Mouse (Mus musculus) right cerebral cortex, adult 18-20 months (tissue): ENCODE measurements around the gene Cfb.
A peak's percentile ranks its signal among the peaks of the same experiment; 100 is the strongest.

Source experiments
- DNase-seq: peaks from one replicate; pipeline ENCODE4 v3.0.0; 2022; ENCODE audit warnings: mixed read lengths

The Cfb gene

DNA sequence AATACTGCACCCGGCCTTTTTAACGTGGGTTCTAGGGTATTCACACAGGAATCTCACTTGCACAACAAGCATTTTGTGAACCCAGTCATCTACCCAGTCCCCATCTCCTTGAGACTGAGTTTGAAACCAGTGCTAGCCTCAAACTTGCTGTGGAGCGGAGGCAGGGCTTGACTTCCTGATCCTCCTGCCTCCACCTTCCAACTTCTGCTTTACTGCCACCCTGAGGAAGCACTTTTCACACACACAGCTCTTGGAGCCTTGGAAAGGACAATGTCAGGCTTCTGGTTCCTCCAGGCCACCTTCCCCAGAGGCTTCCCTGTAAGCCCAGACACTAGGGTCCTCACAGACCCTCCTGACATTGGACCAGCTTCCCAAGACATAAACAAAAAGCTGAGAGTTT lies 21.0 kb upstream of the Cfb start:
- no peak for DNase-seq

GRCm38 (mm10) chr17:34881683-34882310 lies 19.5 kb upstream of the Cfb start, which contains the start of gene Gm20547:
TSS of gene Gm20547 (minus strand) at chr17:34882042.
- DNase-seq = no peak

DNA sequence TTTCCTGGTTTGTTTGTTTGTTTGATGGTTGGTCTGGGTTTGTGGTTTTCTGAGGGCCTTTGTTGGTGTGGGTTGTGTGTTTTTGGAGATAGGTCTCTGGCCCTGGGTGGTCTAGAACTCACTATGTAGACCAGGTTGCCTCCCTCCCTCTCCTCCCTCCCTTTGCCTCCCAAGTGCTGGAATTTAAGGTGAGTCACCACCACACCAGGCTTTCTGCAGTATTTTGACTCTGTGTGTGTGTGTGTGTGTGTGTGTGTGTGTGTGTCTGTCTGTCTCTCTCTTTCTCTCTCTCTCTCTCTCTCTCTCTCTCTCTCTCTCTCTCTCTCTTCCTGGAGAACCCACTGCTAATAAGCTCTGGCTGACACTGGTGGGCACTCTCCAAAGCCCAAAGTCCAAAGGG lies 18.8 kb upstream of the Cfb start:
- DNase-seq = no peak

DNA sequence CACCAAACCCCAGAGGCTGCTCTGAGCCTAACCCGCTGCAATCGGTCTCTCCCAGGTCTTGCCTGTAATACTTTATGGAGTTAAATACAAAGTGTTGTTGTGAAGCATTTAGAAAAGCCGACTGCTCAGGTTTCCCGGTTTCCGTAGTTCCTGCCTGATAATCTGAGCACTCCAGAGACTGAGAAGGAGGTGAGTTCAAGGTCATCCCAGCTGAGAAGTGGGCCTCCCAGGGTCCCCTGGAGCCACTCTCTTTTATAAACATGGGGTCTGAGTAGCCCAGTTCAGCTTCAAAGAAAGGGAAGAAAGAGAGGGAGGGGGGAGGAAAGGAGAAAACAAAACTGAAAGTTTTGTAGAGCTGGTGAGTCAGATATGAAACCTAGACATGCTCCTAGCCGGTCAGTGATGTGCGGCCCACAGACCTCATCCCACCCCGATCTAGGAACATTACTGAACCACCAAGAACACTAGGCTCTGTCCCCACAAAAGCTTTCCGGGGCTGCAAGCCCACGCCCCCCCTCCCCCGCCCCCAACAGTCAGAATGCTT lies 17.1 kb upstream of the Cfb start, which contains the start of gene Zbtb12:
Zbtb12 (plus strand) TSS at position 148 of the 544 bp plus-strand sequence.
- no peak for DNase-seq

- DNase-seq = no peak
Observed at GRCm38 (mm10) chr17:34874321-34874720, 12.0 kb upstream of the Cfb start.

- DNase-seq = no peak
Observed at GRCm38 (mm10) chr17:34865981-34866380, 3.7 kb upstream of the Cfb start.

GRCm38 (mm10) chr17:34861704-34862415 lies 458 bp downstream of the Cfb start:
- DNase-seq = no peak

DNA sequence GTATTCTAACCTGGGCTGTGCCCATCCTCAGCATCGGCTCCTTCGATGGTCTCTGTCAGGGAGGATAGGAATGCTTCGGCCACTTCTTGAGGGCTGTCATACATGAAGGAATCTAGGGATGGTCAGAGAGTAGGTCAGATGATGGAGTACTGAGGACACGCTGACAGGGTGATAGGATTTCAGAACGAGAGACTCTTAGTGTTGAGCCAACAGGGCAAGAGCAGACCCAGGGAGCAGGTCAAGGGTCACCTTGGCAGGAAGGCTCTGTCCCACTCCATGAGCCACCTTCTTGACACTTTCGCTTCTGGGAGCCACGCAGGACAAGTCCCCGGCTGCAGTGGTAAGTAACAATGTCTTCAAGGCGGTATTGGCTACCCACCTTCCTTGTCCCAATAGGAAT lies 1.8 kb downstream of the Cfb start:
- no peak for DNase-seq

DNA sequence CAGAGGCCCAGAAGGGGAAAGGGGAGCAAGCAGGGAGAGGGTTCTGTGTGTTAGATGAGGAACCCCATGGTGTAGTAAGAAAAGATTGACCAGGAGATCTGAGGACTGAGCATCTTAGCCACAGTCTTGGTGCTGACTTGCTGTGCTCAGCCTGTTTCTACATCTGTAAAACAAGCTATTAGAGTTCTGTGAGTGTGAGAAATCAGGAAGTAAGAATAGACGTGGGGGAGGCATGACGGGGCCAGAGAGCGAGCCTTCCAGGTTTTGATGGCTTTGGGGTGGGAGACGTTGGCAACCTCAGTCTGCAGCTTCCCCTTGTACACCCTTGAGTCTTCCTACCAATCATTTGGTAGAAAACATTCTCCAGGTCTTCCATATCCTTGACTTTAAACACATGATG lies 3.6 kb downstream of the Cfb start:
- DNase-seq = no peak

DNA sequence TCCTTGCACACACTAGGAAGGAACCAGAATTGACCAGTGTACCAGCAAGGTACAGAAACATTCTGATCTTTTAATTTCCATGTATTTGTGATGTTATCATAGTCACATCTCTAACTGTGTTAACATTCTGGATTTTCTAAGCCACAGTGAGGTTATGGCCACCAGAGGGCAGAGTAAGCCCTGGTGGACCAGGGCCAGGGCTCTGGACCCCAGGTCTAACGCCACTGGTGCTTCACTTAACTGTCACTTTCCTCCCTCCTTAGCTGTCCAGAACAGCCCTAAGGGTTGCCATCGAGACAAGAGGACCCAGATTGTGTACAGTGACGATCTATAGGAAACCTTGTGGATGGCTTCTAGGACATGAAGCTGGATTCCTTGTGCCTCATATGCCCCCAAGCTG lies 6.5 kb downstream of the Cfb start:
- no peak for DNase-seq

DNA sequence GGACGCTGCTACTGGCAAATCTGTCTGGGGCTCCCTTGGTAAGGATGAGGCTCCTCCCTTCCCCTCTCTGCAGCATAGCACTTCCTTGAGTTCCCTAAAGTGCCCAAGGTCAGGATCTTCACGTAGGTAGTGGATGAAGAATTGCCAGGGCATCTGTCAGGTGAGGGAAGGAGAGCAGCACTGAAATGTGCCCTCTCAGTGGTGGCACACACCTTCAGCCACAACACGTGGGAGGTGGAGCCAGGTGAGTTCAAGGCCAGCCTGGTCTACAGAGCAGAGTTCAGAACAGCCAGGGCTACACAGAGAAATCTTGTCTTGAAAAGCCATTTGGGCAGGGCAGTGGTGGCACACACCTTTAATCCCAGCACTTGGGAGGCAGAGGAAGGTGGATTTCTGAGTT lies 7.6 kb downstream of the Cfb start:
- DNase-seq = no peak

- no peak for DNase-seq
Observed at GRCm38 (mm10) chr17:34853511-34853910, 8.8 kb downstream of the Cfb start.

DNA sequence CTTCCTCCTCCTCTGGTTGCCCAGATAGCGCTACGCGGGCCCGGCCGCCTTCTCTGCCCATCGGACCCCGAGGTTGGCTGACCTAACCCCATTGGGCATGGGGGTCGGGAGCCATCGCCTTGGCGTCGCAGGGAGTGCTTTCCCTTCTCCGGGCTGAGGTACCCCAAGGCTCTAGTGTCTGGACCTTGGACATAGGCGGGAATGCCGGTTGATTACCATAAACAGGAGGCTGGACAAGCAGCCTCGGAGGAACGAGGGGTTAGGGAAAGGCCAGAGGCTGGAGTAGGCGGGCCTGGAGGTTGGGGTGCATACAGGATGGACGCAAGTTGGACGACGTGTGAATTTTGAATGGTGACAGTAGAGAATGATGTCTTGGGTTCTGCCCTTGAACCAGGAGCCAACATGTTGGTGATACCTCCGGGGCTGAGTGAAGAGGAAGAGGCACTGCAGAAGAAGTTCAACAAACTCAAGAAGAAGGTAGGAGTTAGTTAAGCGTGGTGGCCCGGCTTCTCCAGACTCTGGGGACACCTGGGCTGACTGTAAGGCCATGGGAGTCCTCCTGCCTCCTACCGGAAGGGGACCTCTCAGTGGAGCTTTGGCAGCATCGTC lies 11.7 kb downstream of the Cfb start:
- DNase-seq = no peak

DNA sequence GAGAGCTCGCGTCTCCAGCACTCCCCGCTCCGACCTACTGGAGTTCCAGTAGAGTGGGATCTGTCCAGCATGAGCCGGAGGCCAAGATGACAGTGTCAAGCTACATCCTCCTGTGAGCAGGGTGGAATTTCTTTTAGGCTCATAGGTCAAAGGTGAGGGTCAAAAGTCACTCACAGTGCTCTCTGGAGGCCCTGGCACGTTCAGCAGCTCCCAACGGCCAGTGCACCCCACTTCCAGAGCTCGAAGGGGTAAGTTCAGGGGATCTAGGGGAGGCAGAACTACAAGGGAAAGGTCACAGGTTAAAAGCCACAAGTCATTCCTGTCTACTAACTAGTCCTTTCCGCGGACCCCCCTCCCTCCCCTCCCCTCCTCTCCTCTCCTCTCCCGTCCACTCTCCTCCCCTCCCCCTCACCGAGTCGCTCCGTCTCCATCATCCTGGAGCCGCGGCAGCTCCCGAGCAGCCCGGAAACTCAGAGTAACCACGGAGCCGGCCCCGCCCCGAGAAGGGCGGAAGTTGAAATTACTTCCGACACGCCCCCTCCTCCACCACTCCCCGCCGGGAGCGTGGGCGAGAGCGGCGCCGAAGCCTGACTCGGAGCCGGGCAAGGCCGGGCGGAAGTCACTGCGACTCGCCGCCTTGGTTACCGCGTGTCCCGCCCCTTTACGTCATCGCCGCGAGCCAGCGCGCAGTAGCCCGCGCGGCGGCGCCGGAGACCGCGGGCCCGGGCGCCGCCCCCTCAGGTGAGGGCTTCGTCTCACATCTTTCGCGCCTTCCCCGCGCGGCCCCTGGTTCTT lies 12.4 kb downstream of the Cfb start, which contains the start of the genes Skiv2l and Nelfe:
Skiv2l (minus strand) TSS at position 489 of the 795 bp plus-strand sequence.
Nelfe (plus strand) TSS at position 670 of the 795 bp plus-strand sequence.
- peak; percentile 99 for DNase-seq

DNA sequence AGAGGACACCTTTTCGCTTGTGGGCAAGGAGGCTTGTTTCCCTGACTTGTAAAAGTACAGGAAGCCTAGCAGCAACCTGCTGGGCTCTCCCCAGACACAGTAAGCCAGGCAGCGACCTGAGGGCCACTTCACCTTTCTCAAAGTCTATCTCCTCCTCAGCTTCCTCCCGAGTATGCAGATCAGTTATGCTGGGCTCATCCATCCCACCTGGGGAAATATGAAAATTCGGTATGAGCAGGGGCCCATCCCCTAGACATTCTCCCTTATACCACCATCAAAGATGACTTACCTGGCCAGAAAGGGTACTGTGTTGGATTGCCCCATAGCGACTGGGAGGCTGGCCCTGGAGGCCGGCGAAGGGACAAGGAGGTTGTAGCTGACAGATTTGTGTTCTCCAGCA lies 14.7 kb downstream of the Cfb start:
- DNase-seq = no peak

DNA sequence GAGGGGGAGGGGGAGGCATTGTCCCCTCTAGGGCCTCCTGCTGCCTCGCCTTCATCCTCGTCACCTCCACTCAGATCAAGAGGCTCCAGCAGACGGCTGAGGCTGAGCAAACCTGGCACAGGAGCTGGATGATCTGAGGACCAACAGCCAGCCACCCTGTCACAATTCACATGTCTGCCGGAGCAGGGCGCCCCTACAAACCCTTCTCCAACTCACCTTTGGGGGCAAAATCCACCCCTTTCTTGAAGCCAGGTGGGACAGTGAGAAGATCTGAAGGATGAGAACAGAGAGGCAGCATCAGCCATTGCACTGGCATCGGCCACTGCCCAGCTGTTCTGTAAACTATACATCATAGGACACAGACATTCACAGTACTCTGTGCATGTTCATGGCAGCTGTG lies 15.1 kb downstream of the Cfb start:
- no peak for DNase-seq

DNA sequence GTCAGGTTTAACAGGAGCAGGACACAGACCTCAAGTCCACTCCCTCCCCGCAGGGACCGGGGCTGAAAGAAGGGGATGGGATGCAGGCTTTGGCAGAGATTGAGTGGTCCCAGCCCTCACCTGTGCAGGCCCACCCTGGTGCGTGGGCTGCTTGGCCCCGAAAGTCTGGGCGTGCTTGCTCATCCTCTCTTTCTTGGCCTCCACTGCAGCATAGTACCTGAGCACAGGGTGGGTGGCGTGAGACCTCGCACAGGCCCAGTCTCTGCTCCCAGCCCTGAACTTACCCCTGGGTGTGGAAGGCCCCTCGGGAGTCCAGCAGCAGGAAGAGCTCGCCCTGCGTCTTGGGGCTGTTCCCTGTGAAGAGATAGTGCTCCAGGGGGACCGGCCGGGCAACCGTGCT lies 17.4 kb downstream of the Cfb start:
- DNase-seq = no peak

GRCm38 (mm10) chr17:34840736-34841307 lies 21.5 kb downstream of the Cfb start:
- DNase-seq = no peak

GRCm38 (mm10) chr17:34838785-34839184 lies 23.5 kb downstream of the Cfb start:
- DNase-seq = no peak

DNA sequence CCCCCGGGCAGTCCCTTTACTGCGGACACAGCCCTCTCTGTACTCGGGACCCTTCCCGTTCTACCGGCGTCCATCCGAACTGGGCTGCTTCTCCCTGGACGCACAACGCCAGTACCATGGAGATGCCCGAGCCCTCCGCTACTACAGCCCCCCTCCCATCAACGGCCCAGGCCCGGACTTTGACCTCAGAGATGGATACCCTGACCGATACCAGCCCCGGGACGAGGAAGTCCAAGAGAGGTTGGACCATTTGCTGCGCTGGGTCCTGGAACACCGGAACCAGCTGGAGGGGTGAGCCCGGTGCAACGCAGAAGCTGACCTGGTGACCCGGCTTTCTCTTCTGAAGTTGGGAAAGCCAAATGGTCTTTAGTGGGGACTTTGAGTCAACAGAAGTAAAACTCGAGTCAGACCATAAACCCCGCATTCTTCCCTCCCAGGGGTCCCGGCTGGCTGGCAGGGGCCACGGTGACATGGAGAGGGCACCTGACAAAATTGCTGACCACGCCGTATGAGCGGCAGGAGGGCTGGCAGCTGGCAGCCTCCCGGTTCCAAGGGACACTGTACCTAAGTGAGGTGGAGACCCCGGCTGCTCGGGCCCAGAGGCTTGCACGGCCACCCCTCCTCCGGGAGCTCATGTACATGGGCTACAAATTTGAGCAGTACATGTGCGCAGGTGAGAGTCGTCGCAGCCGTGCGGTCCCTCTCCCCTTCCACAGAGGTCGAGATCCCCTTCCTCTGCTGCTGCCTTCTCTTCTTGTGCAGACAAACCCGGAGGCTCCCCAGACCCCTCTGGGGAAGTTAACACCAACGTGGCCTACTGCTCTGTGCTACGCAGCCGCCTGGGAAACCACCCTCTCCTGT lies 24.6 kb downstream of the Cfb start:
- peak; percentile 19 for DNase-seq

GRCm38 (mm10) chr17:34836856-34837221 lies 25.5 kb downstream of the Cfb start, which contains the start of the genes Stk19 and Dxo:
TSS of gene Stk19 (minus strand) at chr17:34836945.
TSS of gene Dxo (plus strand) at chr17:34837019.
- peak; percentile 98 for DNase-seq
